Mouse (Mus musculus) olfactory bulb, adult 2 months (tissue): ENCODE results near the gene Vezt. TPM values are rescaled to one million over a fixed set of nuclear protein-coding genes. Genes with fewer than 3 reads are reported as not detected.

Source experiments
- H3K27ac ChIP-seq: fragments of 200-500 bp; 2 replicates; pipeline ENCODE4 v1.5.1; 2012; ENCODE audit warnings: low read depth, low read length; ENCODE audit not compliant: insufficient read depth
- H3K4me1 ChIP-seq: fragments of 200-500 bp; 2 replicates; pipeline ENCODE4 v1.6.1; 2012; ENCODE audit warnings: low read length; ENCODE audit not compliant: control insufficient read depth, insufficient read depth
- H3K4me3 ChIP-seq: fragments of 200-500 bp; 2 replicates; pipeline ENCODE4 v1.5.1; 2012; ENCODE audit warnings: mild to moderate bottlenecking, low read depth, low read length, moderate library complexity; ENCODE audit not compliant: insufficient read depth
- CTCF ChIP-seq: fragments of 200-500 bp; IDR thresholded peaks from 2 replicates; pipeline ENCODE4 v1.5.1; 2012; ENCODE audit warnings: low read depth, mild to moderate bottlenecking, low read length, moderate library complexity; ENCODE audit not compliant: insufficient read depth
- POLR2A ChIP-seq: fragments of 200-500 bp; IDR thresholded peaks from 2 replicates; pipeline ENCODE4 v1.6.1; 2012; ENCODE audit warnings: mild to moderate bottlenecking, low read depth, low read length, moderate library complexity; ENCODE audit not compliant: insufficient read depth
- WGBS: fragments of 180-500 bp; shearing (Covaris S2); methylation state at CpG from one replicate; pipeline ENCODE4 v1.1.7; 2018; 5-methylcytosine and 5-hydroxymethylcytosine counted together
- polyA plus RNA-seq: library from polyadenylated mRNA; stranded (reverse); fragments of >200 nt; gene quantifications from 2 replicates; pipeline ENCODE4 v1.2.4, GENCODE M21; 2012; ENCODE audit warnings: low replicate concordance; ENCODE audit not compliant: missing spikeins, insufficient read depth, insufficient read length

The Vezt gene
- polyA plus RNA-seq, 1 experiment: not detected

DNA sequence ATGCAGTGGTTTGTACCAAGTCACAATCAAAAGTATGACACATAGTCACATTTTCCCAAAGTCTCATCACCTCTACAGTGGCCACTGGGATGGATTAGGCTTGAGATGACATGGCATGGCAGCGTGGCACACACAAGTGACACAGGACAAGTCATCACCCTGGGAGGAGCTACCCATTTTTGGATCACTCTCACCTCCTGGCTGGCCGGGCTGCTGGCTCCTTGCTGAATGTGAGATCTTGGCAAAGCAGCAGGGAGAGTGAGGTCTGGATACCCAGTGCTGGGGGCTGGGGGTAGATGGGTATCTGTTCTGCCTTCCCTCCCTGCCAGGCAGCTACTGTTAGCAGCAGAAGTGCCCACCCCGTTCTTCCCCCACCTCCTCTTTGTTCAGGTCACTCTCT, 31.3 kb upstream of the Vezt start:
- 63% methylated on average over 3 of the region's 3 CpGs for WGBS
- H3K4me1 ChIP-seq: no peaks in the 10 kb centered on the region
- TF ChIP-seq CTCF: no peak
- no peak for TF ChIP-seq POLR2A
- H3K4me3 ChIP-seq: no peak overlapping the region
- H3K27ac ChIP-seq: no peak overlapping the region

GRCm38 (mm10) chr10:94062357-94062756, 26.7 kb upstream of the Vezt start:
- WGBS: 59% methylated on average over 5 of the region's 5 CpGs
- Histone ChIP-seq H3K27ac (no peak overlapping the region), H3K4me1 (0 out of 2 replicates have a peak, but pooled peaks cover 2% of the 10 kb centered on the region), H3K4me3 (no peak overlapping the region)
- TF ChIP-seq POLR2A: no peak
- no peak for TF ChIP-seq CTCF

DNA sequence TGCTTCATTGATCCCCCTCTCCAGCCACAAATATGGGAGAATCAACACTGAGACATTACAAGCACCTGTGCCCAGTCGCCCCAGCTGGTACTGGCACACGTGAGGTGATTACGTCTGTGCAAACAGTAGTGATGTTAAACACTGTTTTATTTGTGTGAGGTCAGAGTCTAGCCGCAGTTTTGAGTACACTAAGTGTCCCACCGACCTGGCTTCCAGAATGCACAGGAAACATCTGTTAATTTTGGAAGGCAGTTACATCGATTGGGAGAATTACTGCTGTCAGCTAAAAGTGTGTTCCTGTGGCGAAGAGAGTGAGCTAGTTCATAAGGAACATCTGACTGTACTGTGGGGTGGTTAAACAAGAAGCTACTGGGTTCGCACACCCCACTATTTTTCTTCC, 24.6 kb upstream of the Vezt start:
- no peak for TF ChIP-seq CTCF
- no peak for TF ChIP-seq POLR2A
- H3K27ac ChIP-seq: no peak overlapping the region
- 0 out of 2 replicates have a peak, but pooled peaks cover 2% of the 10 kb centered on the region for H3K4me1 ChIP-seq
- 85% methylated on average over 8 of the region's 8 CpGs for WGBS
- no peak overlapping the region for H3K4me3 ChIP-seq

DNA sequence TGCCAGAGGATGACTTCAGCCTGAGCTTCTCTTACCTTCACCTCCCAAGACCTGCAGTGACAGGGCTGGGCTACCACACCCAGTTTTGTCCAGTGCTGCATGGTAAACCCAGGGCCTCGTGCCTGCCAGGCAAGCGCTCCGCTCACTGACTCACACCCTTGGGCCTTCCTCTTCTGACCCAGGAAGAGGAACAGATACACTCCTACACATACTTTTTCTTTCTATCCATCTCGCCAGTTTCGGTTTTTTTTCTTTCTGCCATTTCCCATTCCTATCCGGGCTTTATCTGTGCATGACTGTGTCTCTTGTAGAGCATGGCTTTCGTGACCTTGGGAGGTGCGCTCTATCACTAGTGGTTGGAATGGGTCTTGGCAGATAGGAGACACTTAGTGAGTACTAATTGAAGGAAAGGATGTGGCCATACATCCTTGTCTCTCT, 24.0 kb upstream of the Vezt start:
- no peak overlapping the region for H3K27ac ChIP-seq
- H3K4me1 ChIP-seq: 0 out of 2 replicates have a peak, but pooled peaks cover 2% of the 10 kb centered on the region
- 93% methylated on average over 8 of the region's 8 CpGs for WGBS
- H3K4me3 ChIP-seq: no peak overlapping the region
- TF ChIP-seq POLR2A (no peak), CTCF (no peak)

- Histone ChIP-seq H3K4me1 (no peaks in the 10 kb centered on the region), H3K4me3 (no peak overlapping the region), H3K27ac (no peak overlapping the region)
- TF ChIP-seq POLR2A: no peak
- TF ChIP-seq CTCF: no peak
- 77% methylated on average over 6 of the region's 6 CpGs for WGBS
Measured at GRCm38 (mm10) chr10:94056487-94056886, 20.9 kb upstream of the Vezt start.

DNA sequence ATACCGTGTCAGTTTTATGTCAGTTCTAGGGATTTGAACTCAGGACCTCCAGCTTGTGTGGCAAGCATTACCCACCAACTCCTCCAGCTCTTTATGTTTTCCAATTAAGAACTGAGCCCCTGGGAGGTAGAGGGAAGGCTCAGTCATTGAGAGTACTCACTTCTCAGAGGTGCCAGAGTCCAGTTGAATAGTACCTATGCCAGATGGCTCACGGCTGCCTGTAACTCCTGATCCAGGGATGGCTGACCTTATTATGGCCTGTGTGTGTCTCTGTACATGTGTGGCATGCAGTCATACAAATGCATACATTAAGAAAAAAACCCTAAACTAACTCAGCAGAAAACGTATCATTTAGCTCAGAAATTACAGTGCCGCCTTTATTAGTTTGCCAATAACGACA, 15.1 kb upstream of the Vezt start:
- no peak for TF ChIP-seq CTCF
- TF ChIP-seq POLR2A: no peak
- no peaks in the 10 kb centered on the region for H3K4me1 ChIP-seq
- no peak overlapping the region for H3K27ac ChIP-seq
- WGBS: 90% methylated on average over 5 of the region's 5 CpGs
- no peak overlapping the region for H3K4me3 ChIP-seq

DNA sequence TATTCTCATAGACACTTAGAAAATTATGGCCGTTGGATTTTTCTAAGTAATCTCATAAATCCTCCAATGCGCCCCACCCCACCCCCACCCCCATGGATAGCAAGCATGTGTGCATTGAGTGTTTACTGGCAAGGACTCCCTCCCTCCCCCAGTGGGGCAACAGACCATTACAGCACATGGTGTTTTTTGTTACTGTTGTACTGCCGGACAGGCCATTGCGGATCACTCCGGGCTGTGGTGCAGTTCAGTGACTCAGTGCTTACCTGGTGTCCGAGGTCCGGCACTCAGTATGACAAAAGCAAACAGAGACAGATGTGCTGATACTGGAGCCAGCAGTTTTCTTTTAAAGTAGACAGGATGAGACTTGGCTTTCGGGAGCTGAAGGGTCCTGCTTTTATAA, 13.5 kb upstream of the Vezt start:
- WGBS: 85% methylated on average over 8 of the region's 8 CpGs
- Histone ChIP-seq H3K4me1 (no peaks in the 10 kb centered on the region; the same call in 1 of the 2 replicates), H3K27ac (no peak overlapping the region), H3K4me3 (no peak overlapping the region)
- TF ChIP-seq CTCF (no peak), POLR2A (no peak)

DNA sequence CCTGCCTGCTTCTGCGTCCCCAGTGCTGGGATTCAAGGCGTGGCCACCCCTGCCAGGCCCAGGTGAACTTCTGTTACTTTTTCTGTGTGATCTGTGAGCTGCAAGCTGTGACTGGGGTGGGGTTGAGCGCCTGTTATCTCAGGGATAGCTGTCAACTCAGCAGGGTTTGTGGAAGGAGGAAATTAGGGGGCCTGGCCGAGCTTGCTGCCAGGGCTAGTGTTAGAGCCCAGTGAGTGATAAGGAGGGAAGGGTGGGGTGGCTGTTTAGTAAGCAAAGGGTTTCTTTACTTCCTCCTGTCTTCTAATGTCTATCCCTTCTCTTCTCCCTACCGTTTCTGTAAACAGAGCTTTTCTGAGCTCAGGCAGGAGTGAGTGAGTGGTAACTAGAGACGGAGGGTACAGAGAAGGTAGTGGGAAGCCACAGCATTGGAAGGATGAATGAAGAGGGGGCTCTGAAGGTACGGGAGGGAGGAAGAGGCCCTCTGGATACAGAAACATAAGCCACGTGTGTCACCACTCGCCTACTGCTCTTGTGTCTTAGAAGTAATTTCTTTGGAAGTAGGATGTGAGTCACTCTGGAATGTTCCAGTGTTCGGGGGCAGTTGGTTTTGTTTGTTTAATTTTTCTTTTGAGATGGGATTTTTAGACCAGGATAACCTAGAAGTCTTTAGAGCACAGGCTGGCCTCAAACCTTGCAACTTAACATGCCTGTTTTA, 12.4 kb upstream of the Vezt start:
- TF ChIP-seq POLR2A: no peak
- no peak for TF ChIP-seq CTCF
- 65% methylated on average over 10 of the region's 10 CpGs for WGBS
- H3K27ac ChIP-seq: no peak overlapping the region
- peaks cover 3% of the 10 kb centered on the region; the same call in 1 of the 2 replicates for H3K4me1 ChIP-seq
- no peak overlapping the region for H3K4me3 ChIP-seq

GRCm38 (mm10) chr10:94047024-94047423, 11.4 kb upstream of the Vezt start:
- WGBS: 59% methylated on average over 1 of the region's 1 CpGs

DNA sequence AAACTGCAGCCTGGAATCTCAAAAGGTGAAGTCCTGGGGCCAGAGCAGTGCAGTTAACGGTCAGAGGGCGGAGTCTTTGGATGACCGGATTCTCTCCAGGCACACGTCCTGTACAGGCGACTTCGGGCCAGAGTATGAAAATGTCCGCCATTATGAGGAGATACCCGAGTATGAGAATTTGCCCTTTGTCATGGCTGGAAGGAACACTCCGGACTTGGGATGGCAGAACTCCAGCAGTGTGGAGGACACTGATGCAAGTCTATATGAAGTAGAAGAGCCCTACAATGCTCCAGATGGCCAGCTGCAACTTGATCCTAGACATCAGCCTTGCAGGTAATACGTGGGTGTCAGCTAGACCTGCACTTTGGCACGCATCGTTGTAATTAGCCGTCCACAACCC, 9.7 kb upstream of the Vezt start:
- Histone ChIP-seq H3K4me1 (peaks cover 3% of the 10 kb centered on the region; the same call in 1 of the 2 replicates), H3K4me3 (no peak overlapping the region), H3K27ac (no peak overlapping the region)
- WGBS: 96% methylated on average over 13 of the region's 13 CpGs
- TF ChIP-seq CTCF (no peak), POLR2A (no peak)

More at GRCm38 (mm10) chr10:94047024-94047423, 11.4 kb upstream of the Vezt start:
- Histone ChIP-seq H3K4me1 (peaks cover 3% of the 10 kb centered on the region; the same call in 1 of the 2 replicates), H3K27ac (no peak overlapping the region), H3K4me3 (no peak overlapping the region)
- TF ChIP-seq CTCF: no peak
- TF ChIP-seq POLR2A: no peak
